Mouse (Mus musculus) ES-Bruce4 (cell line): Measurements from ENCODE around the gene Wwc1. TPM values are rescaled to one million over a fixed set of nuclear protein-coding genes. Genes with fewer than 3 reads are reported as not detected.
A peak's percentile ranks its signal among the peaks of the same experiment; 100 is the strongest.

Experiments used
- H3K27ac ChIP-seq: 2 replicates; pipeline ENCODE4 v1.5.1; 2012; ENCODE audit warnings: low read length, inconsistent platforms; ENCODE audit not compliant: insufficient read depth
- H3K27me3 ChIP-seq: 2 replicates; pipeline ENCODE4 v1.6.1; 2012; ENCODE audit warnings: mild to moderate bottlenecking, low read length, inconsistent platforms; ENCODE audit not compliant: control insufficient read depth, poor library complexity, insufficient read depth, severe bottlenecking
- H3K36me3 ChIP-seq: 2 replicates; pipeline ENCODE4 v1.6.1; 2012; ENCODE audit warnings: inconsistent platforms, mild to moderate bottlenecking, low read length, moderate library complexity; ENCODE audit not compliant: control insufficient read depth, poor library complexity, insufficient read depth, severe bottlenecking
- H3K4me1 ChIP-seq: one replicate; pipeline ENCODE4 v1.8.1; 2011; ENCODE audit warnings: low read length; ENCODE audit not compliant: control insufficient read depth, insufficient read depth
- H3K4me3 ChIP-seq: 2 replicates; pipeline ENCODE4 v1.5.1; 2011; ENCODE audit warnings: low read depth, mild to moderate bottlenecking, low read length
- H3K9ac ChIP-seq: 2 replicates; pipeline ENCODE4 v1.6.1; 2012; ENCODE audit warnings: low read depth, mild to moderate bottlenecking, inconsistent platforms; ENCODE audit not compliant: poor library complexity, severe bottlenecking
- H3K9me3 ChIP-seq: replicated peaks from 2 replicates; pipeline ENCODE4 v1.6.1; 2012; ENCODE audit warnings: mild to moderate bottlenecking, low read length, inconsistent platforms; ENCODE audit not compliant: control insufficient read depth, poor library complexity, insufficient read depth, severe bottlenecking
- CTCF ChIP-seq: IDR thresholded peaks from one replicate; pipeline ENCODE4 v1.8.1; 2011; ENCODE audit warnings: low read depth, low read length
- EP300 ChIP-seq: IDR thresholded peaks from 2 replicates; pipeline ENCODE4 v1.6.1; 2011; ENCODE audit warnings: low read depth, low read length; ENCODE audit not compliant: insufficient read depth
- POLR2A ChIP-seq: IDR thresholded peaks from one replicate; pipeline ENCODE4 v1.8.1; 2011; ENCODE audit warnings: low read length; ENCODE audit not compliant: insufficient read depth
- polyA plus RNA-seq: library from polyadenylated mRNA; stranded (reverse); fragments of >200 nt; gene quantifications from 2 replicates; pipeline ENCODE4 v1.2.4, GENCODE M21; 2011; ENCODE audit warnings: low read depth; ENCODE audit not compliant: missing spikeins, insufficient read depth, insufficient read length

Wwc1 gene
- 48.4 and 55.9 TPM in 2 replicates for polyA plus RNA-seq

GRCm38 (mm10) chr11:35980411-35980917 is at the start of gene Wwc1:
Wwc1 (minus strand) TSS chr11:35980527.
- Histone ChIP-seq H3K27me3 (no peaks in the 10 kb centered on the region), H3K4me3 (peak within 1 kb of the TSS; percentile 74), H3K36me3 (no peaks in the 10 kb centered on the region), H3K9me3 (no peaks in the 10 kb centered on the region), H3K4me1 (peaks cover 9% of the 10 kb centered on the region), H3K9ac (peak within 1 kb of the TSS; percentile 94), H3K27ac (no peak within 1 kb of the TSS)
- no peak for TF ChIP-seq POLR2A

DNA sequence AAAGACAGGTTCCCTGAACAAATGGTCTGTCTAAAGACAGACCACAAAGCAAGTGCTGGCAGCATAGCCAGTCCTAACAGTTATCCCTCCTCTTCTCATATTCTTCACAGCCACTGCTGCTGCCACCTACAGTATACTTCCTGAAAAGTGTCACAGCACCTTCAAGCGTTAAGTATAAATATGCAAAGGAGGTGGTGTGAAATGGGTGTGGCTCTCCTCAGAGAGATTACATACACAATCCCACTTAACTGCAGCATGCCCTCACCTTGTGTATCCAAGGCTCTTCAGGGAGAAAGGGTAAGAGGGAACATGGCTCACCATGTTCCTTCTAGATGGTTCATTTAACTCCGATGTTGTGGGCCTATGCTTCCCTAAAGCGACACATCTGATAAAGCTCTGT is 39.7 kb upstream of the Wwc1 start:
- Histone ChIP-seq H3K9me3 (no peaks in the 10 kb centered on the region), H3K36me3 (no peaks in the 10 kb centered on the region), H3K4me3 (no peak overlapping the region), H3K4me1 (no peaks in the 10 kb centered on the region), H3K27ac (no peak overlapping the region), H3K27me3 (no peaks in the 10 kb centered on the region), H3K9ac (no peak overlapping the region)
- TF ChIP-seq CTCF (no peak), POLR2A (no peak), EP300 (no peak)

DNA sequence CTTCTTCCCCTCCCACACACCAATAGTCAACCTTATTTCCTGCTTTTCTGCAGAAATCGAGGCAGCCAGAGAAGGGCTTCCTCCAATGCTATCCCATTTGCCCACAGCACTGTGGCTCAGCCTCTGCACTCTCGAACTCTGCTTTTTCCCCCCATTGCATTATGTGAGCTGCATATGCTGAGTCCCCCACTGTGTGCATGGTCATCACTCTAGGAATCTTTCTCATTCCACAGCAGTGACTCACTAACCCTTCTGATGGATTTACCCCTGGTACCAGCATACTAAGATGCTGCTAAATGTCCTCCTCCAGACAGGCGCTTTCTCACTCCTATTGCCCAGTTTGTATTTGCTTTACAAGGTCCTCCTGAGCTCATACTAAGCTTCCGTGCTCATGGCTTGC is 32.9 kb upstream of the Wwc1 start:
- no peak for TF ChIP-seq CTCF
- TF ChIP-seq POLR2A, result no peak
- no peak for TF ChIP-seq EP300
- H3K4me1 ChIP-seq, result no peaks in the 10 kb centered on the region

DNA sequence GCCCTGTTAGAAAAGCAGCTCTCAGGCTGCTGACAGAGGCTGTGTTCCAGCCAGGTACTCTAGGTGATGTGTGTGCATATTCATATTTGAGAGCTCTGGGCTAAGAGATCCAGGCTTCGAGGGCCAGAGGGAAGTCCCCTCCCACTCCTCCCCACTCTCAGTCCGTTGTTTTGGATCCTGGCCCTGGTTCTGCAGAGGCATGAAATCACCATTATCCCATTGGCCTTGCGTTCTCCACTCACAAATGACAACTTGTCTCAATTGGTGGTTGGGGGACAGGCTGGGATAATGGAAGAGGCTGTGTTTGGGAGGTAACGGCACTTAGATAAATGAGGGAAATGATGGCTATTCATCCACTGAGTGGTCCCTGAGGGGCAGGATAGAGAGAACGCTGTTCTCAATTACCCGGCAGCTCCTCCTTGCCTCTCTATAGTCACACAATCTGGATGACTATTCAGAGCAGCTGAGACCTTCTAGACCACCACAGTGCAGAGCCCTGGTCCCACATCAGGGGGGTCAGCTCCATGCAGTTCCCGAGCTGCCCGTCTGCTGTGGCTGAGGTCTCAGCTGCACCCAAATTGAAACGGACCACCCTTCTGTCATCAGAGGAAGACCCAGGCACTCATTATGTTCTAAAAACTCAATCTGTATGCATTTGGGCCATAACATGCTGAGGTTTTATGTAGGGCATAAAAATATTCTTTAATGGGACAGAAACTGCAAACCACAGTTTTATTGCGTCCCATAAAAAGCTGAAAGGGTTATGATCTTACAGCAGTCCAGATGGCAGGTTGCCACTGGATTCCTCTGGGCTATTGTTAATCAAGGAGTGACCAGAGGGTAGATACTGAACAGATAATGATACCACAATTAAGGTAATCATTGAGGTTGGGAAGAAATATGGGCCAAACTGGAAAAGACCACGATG is 29.2 kb upstream of the Wwc1 start:
- Histone ChIP-seq H3K27ac (no peak overlapping the region), H3K4me1 (no peaks in the 10 kb centered on the region), H3K9me3 (no peaks in the 10 kb centered on the region), H3K36me3 (no peaks in the 10 kb centered on the region), H3K27me3 (no peaks in the 10 kb centered on the region), H3K9ac (no peak overlapping the region), H3K4me3 (no peak overlapping the region)
- TF ChIP-seq POLR2A, result no peak
- no peak for TF ChIP-seq EP300
- TF ChIP-seq CTCF, result no peak

More for the DNA sequence above, 32.9 kb upstream of the Wwc1 start:
- Histone ChIP-seq H3K4me3 (no peak overlapping the region), H3K9ac (no peak overlapping the region), H3K9me3 (no peaks in the 10 kb centered on the region), H3K27ac (no peak overlapping the region), H3K36me3 (no peaks in the 10 kb centered on the region), H3K27me3 (no peaks in the 10 kb centered on the region)

- H3K27me3 ChIP-seq, result no peaks in the 10 kb centered on the region
- no peaks in the 10 kb centered on the region for H3K36me3 ChIP-seq
- TF ChIP-seq POLR2A (no peak), CTCF (no peak), EP300 (no peak)
- H3K9ac ChIP-seq, result no peak overlapping the region
- no peak overlapping the region for H3K4me3 ChIP-seq
- H3K9me3 ChIP-seq, result no peaks in the 10 kb centered on the region
- no peak overlapping the region for H3K27ac ChIP-seq
- H3K4me1 ChIP-seq, result no peaks in the 10 kb centered on the region
Observed at GRCm38 (mm10) chr11:36002900-36003299, 22.6 kb upstream of the Wwc1 start.

DNA sequence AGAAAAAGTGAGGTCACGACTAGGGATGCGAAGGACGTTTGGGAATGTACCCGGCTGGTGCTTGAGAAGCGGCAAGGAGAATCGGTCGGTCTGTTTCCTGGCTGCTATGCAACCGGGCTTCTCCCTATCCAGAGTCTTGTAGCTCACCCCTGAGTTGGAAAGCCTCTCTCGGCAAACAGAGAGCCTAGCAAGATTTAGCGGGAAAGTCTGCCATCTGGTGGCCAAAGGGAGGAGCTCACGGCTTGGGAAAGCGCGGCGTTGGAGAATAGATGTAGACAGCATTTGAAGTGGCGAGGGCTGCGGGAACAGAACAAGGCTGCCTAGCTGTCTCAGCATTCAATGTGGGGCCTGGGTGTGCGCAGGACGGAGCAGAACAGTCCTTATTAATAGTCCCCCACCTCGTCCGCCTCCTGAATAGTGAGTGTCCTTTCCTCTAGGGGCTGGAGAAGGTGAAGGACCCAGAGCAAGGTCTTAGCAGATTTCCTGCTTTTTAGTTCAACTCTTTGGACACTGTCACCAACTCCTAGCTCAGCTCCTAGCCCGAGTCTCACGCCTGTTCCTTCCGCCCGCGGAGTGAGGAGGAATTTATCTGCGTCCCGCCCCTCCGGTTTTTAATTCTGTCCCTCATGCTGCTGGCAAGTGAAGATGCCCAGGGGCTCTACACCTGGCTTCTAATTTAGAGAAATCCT is 21.1 kb upstream of the Wwc1 start:
- TF ChIP-seq CTCF, result peak; percentile 97
- no peak for TF ChIP-seq EP300
- Histone ChIP-seq H3K27ac (no peak overlapping the region), H3K9ac (no peak overlapping the region), H3K4me1 (no peaks in the 10 kb centered on the region), H3K36me3 (no peaks in the 10 kb centered on the region), H3K4me3 (peak overlapping the region; percentile 44), H3K27me3 (no peaks in the 10 kb centered on the region), H3K9me3 (no peaks in the 10 kb centered on the region)
